Mouse (Mus musculus) megakaryocyte, embryonic 14.5 days (primary cell): ENCODE measurements around the gene Taok2. TPM values are rescaled to one million over a fixed set of nuclear protein-coding genes. Genes with fewer than 3 reads are reported as not detected.

Experiments
- H3K27me3 ChIP-seq: replicated peaks from 2 replicates; pipeline ENCODE3; 2012; ENCODE audit warnings: inconsistent platforms
- H3K36me3 ChIP-seq: replicated peaks from 2 replicates; pipeline ENCODE3; 2012; ENCODE audit warnings: low read length, inconsistent platforms, mixed read lengths
- H3K4me1 ChIP-seq: 2 replicates; pipeline ENCODE4 v1.6.1; 2012; ENCODE audit warnings: inconsistent platforms
- H3K4me3 ChIP-seq: replicated peaks from 2 replicates; pipeline ENCODE3; 2012; ENCODE audit warnings: moderate library complexity, mild to moderate bottlenecking, inconsistent platforms
- H3K9me3 ChIP-seq: 2 replicates; pipeline ENCODE4 v1.6.1; 2012; ENCODE audit warnings: inconsistent platforms
- FLI1 ChIP-seq: IDR thresholded peaks from 2 replicates; pipeline ENCODE4 v1.6.1; 2012; ENCODE audit warnings: low read length, inconsistent platforms, mixed read lengths
- GATA1 ChIP-seq: IDR thresholded peaks from 3 replicates; pipeline ENCODE4 v1.6.1; 2012; ENCODE audit warnings: mixed read lengths, low read length, inconsistent platforms, borderline replicate concordance
- polyA plus RNA-seq: library from polyadenylated mRNA; stranded (reverse); fragments of >175 nt; gene quantifications from 2 replicates; pipeline ENCODE4 v1.2.3, GENCODE M21; 2012; ENCODE audit warnings: low replicate concordance; ENCODE audit not compliant: insufficient read depth

The Taok2 gene
- polyA plus RNA-seq, 1 experiment = 159 TPM

- Histone ChIP-seq H3K4me3 (no peak overlapping the region), H3K4me1 (peaks cover 18% of the 10 kb centered on the region), H3K27me3 (peaks cover 77% of the 10 kb centered on the region), H3K36me3 (no peaks in the 10 kb centered on the region), H3K9me3 (peaks cover 22% of the 10 kb centered on the region)
- TF ChIP-seq GATA1 (no peak), FLI1 (no peak)
Measured at GRCm38 (mm10) chr7:126833294-126833693, 51.2 kb downstream of the Taok2 start.

GRCm38 (mm10) chr7:126832036-126832598 lies 52.4 kb downstream of the Taok2 start:
- Histone ChIP-seq H3K4me1 (peaks cover 18% of the 10 kb centered on the region), H3K36me3 (no peaks in the 10 kb centered on the region), H3K9me3 (peaks cover 22% of the 10 kb centered on the region), H3K4me3 (peak overlapping the region; percentile 88), H3K27me3 (peaks cover 82% of the 10 kb centered on the region)
- TF ChIP-seq FLI1 (no peak), GATA1 (no peak)

GRCm38 (mm10) chr7:126831539-126831938 lies 53.0 kb downstream of the Taok2 start, which contains the start of gene 4930451I11Rik:
Gene 4930451I11Rik (minus strand): TSS chr7:126831639.
- TF ChIP-seq FLI1 (no peak), GATA1 (no peak)
- peaks cover 84% of the 10 kb centered on the region for H3K27me3 ChIP-seq
- H3K9me3 ChIP-seq = peaks cover 22% of the 10 kb centered on the region
- peak within 1 kb of the TSS; percentile 88 for H3K4me3 ChIP-seq
- peaks cover 18% of the 10 kb centered on the region for H3K4me1 ChIP-seq
- no peaks in the 10 kb centered on the region for H3K36me3 ChIP-seq

- no peak overlapping the region for H3K4me3 ChIP-seq
- TF ChIP-seq FLI1 (no peak), GATA1 (no peak)
- peaks cover 32% of the 10 kb centered on the region for H3K4me1 ChIP-seq
- H3K27me3 ChIP-seq = peaks cover 83% of the 10 kb centered on the region
- H3K9me3 ChIP-seq = no peaks in the 10 kb centered on the region
- H3K36me3 ChIP-seq = no peaks in the 10 kb centered on the region
Measured at GRCm38 (mm10) chr7:126825952-126826351, 58.6 kb downstream of the Taok2 start.

- TF ChIP-seq GATA1 (no peak), FLI1 (no peak)
- Histone ChIP-seq H3K9me3 (no peaks in the 10 kb centered on the region), H3K4me1 (peaks cover 32% of the 10 kb centered on the region), H3K4me3 (no peak overlapping the region), H3K27me3 (peaks cover 77% of the 10 kb centered on the region), H3K36me3 (no peaks in the 10 kb centered on the region)
Measured at GRCm38 (mm10) chr7:126825403-126825802, 59.1 kb downstream of the Taok2 start.

- Histone ChIP-seq H3K4me3 (no peak overlapping the region), H3K4me1 (peaks cover 26% of the 10 kb centered on the region), H3K36me3 (no peaks in the 10 kb centered on the region), H3K27me3 (peaks cover 70% of the 10 kb centered on the region), H3K9me3 (peaks cover 3% of the 10 kb centered on the region; the same call in 1 of the 2 replicates)
- TF ChIP-seq FLI1 (no peak), GATA1 (no peak)
Measured at GRCm38 (mm10) chr7:126823940-126824339, 60.6 kb downstream of the Taok2 start.

- peaks cover 5% of the 10 kb centered on the region; the same call in 1 of the 2 replicates for H3K9me3 ChIP-seq
- no peaks in the 10 kb centered on the region for H3K36me3 ChIP-seq
- peaks cover 63% of the 10 kb centered on the region for H3K27me3 ChIP-seq
- no peak for TF ChIP-seq FLI1
- no peak for TF ChIP-seq GATA1
- H3K4me1 ChIP-seq = peaks cover 26% of the 10 kb centered on the region
- H3K4me3 ChIP-seq = peak overlapping the region; percentile 70
Measured at GRCm38 (mm10) chr7:126823202-126823711, 61.2 kb downstream of the Taok2 start.

GRCm38 (mm10) chr7:126822741-126823140 lies 61.8 kb downstream of the Taok2 start:
- TF ChIP-seq FLI1 (no peak), GATA1 (no peak)
- peaks cover 62% of the 10 kb centered on the region for H3K27me3 ChIP-seq
- peaks cover 26% of the 10 kb centered on the region for H3K4me1 ChIP-seq
- H3K4me3 ChIP-seq = no peak overlapping the region
- H3K36me3 ChIP-seq = no peaks in the 10 kb centered on the region
- peaks cover 5% of the 10 kb centered on the region; the same call in 1 of the 2 replicates for H3K9me3 ChIP-seq

GRCm38 (mm10) chr7:126821835-126822511 lies 62.5 kb downstream of the Taok2 start:
- Histone ChIP-seq H3K4me3 (peak overlapping the region; percentile 3), H3K27me3 (peaks cover 59% of the 10 kb centered on the region), H3K4me1 (peaks cover 26% of the 10 kb centered on the region), H3K9me3 (peaks cover 5% of the 10 kb centered on the region; the same call in 1 of the 2 replicates), H3K36me3 (no peaks in the 10 kb centered on the region)
- TF ChIP-seq GATA1 (no peak), FLI1 (no peak)

GRCm38 (mm10) chr7:126818818-126819217 lies 65.7 kb downstream of the Taok2 start:
- no peak for TF ChIP-seq GATA1
- TF ChIP-seq FLI1 = no peak

More at GRCm38 (mm10) chr7:126818818-126819217, 65.7 kb downstream of the Taok2 start:
- no peaks in the 10 kb centered on the region for H3K36me3 ChIP-seq
- H3K4me1 ChIP-seq = peaks cover 35% of the 10 kb centered on the region
- H3K9me3 ChIP-seq = peaks cover 5% of the 10 kb centered on the region; the same call in 1 of the 2 replicates
- peaks cover 40% of the 10 kb centered on the region for H3K27me3 ChIP-seq
- no peak overlapping the region for H3K4me3 ChIP-seq
